Mouse (Mus musculus) erythroblast, adult 5-6 weeks (primary cell): ENCODE data around the gene Rapgef4. TPM values are rescaled to one million over a fixed set of nuclear protein-coding genes. Genes with fewer than 3 reads are reported as not detected.

ENCODE experiments used
- ATAC-seq: replicated peaks from 2 replicates; pipeline ENCODE4 v1.8.0; 2016; ENCODE audit warnings: moderate number of reproducible peaks, mild to moderate bottlenecking, moderate TSS enrichment, inconsistent platforms; ENCODE audit not compliant: poor library complexity, low FRiP score, severe bottlenecking
- total RNA-seq, 2 experiments: library from RNA; stranded (forward) in 1 of 2; stranded (reverse) in 1 of 2; fragments of 150-400 nt in 1 of 2; fragments of 200-764, 138-1000 nt in 1 of 2; gene quantifications; 2 replicates each; pipeline versions ENCODE4 v1.2.3 to v1.2.4; 2015 to 2017; ENCODE audit warnings: low replicate concordance in 2 of 2

The Rapgef4 gene
- total RNA-seq, 2 experiments from 2014 or later = 4.8 TPM; not detected in 1

- ATAC-seq = no peak
Observed at GRCm38 (mm10) chr2:72159281-72159680, 178.2 kb downstream of the Rapgef4 start.

GRCm38 (mm10) chr2:72165136-72165854, 184.3 kb downstream of the Rapgef4 start:
- ATAC-seq = no peak

- ATAC-seq = no peak
Observed at GRCm38 (mm10) chr2:72169451-72170100, 188.5 kb downstream of the Rapgef4 start.

GRCm38 (mm10) chr2:72170546-72170945, 189.5 kb downstream of the Rapgef4 start:
- no peak for ATAC-seq

- no peak for ATAC-seq
Observed at GRCm38 (mm10) chr2:72171204-72171603, 190.2 kb downstream of the Rapgef4 start.

- ATAC-seq = no peak
Observed at GRCm38 (mm10) chr2:72173010-72173409, 192.0 kb downstream of the Rapgef4 start.

- no peak for ATAC-seq
Observed at GRCm38 (mm10) chr2:72173844-72174243, 192.8 kb downstream of the Rapgef4 start.

- no peak for ATAC-seq
Observed at GRCm38 (mm10) chr2:72175536-72175935, 194.5 kb downstream of the Rapgef4 start.

GRCm38 (mm10) chr2:72175971-72176370, 194.9 kb downstream of the Rapgef4 start:
- no peak for ATAC-seq

- no peak for ATAC-seq
Observed at GRCm38 (mm10) chr2:72177214-72178023, 196.4 kb downstream of the Rapgef4 start.

GRCm38 (mm10) chr2:72178025-72178424, 197.0 kb downstream of the Rapgef4 start:
- no peak for ATAC-seq

- ATAC-seq = no peak
Observed at GRCm38 (mm10) chr2:72178515-72178914, 197.5 kb downstream of the Rapgef4 start.

- no peak for ATAC-seq
Observed at GRCm38 (mm10) chr2:72179600-72180301, 198.7 kb downstream of the Rapgef4 start.

- no peak for ATAC-seq
Observed at GRCm38 (mm10) chr2:72181443-72181842, 200.4 kb downstream of the Rapgef4 start.

GRCm38 (mm10) chr2:72183751-72184150, 202.7 kb downstream of the Rapgef4 start:
- no peak for ATAC-seq

- ATAC-seq = peak; percentile 86
Observed at GRCm38 (mm10) chr2:72196190-72196965, 215.3 kb downstream of the Rapgef4 start.

GRCm38 (mm10) chr2:72197026-72197425, 216.0 kb downstream of the Rapgef4 start:
- ATAC-seq = no peak

- ATAC-seq = no peak
Observed at GRCm38 (mm10) chr2:72199451-72199850, 218.4 kb downstream of the Rapgef4 start.

- ATAC-seq = no peak
Observed at GRCm38 (mm10) chr2:72201506-72201905, 220.5 kb downstream of the Rapgef4 start.
